Mouse (Mus musculus): Measurements from ENCODE around the gene Hsd11b1.

DNA sequence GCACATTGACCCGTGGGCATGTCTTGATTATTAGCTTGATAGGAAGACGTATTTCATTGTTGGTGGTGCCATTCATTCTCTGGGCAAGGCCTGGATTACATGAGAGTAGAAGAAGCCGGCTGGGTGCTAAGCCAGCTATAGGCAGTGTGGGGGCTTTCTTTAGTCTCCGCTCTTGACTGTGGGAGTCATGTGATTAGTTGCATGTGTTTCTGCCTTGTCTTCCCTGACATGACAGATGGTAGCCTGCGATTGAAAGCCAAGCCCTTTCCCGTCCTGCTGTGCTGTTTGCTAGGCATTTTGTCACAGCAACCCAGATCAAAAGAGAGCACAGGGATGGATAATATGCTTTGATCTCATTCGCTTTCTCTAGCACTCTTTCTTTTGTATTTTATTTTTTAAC, 41.5 kb upstream of the Hsd11b1 start:
- TF ChIP-seq CTCF (IDR thresholded peaks at IDR 0.05; ENCODE audit: borderline replicate concordance, insufficient read depth, low read length), result no peak
- TF ChIP-seq POLR2A (IDR thresholded peaks at IDR 0.05; ENCODE audit: low read depth, low read length), result no peak
